Mouse (Mus musculus) liver, embryonic 14.5 days (tissue): ENCODE data around the gene AC124108.1.

Source experiments
- CTCF ChIP-seq: IDR thresholded peaks from 2 replicates; pipeline ENCODE4 v1.5.1; 2016; ENCODE audit warnings: antibody characterized with exemption, low read depth, control low read depth
- EP300 ChIP-seq: IDR thresholded peaks from 2 replicates; pipeline ENCODE4 v1.6.1; 2016; ENCODE audit warnings: antibody characterized with exemption, low read depth

- no peak for TF ChIP-seq CTCF
- no peak for TF ChIP-seq EP300
These were observed 20.6 kb upstream of the AC124108.1 start for GRCm38 (mm10) chr1:132170698-132171097.
